Mouse (Mus musculus) intestine, postnatal 0 days (tissue): ENCODE results near the gene Aco2. TPM values are rescaled to one million over a fixed set of nuclear protein-coding genes. Genes with fewer than 3 reads are reported as not detected.
A peak's percentile ranks its signal among the peaks of the same experiment; 100 is the strongest.

Experiments
- ATAC-seq: fragments of 200-750 bp; cut with Nextera tagmentation; 2 replicates; pipeline ENCODE4 v1.8.0; 2017; ENCODE audit warnings: mild to moderate bottlenecking, moderate TSS enrichment, moderate library complexity
- H3K27ac ChIP-seq: fragments of 300-500 bp; sonication (generic); 2 replicates; pipeline ENCODE4 v1.5.1; 2014; ENCODE audit warnings: mild to moderate bottlenecking, low read depth, low read length, moderate library complexity
- H3K27me3 ChIP-seq: fragments of 300-500 bp; sonication (generic); replicated peaks from 2 replicates; pipeline ENCODE4 v1.6.1; 2014; ENCODE audit warnings: low read length, mixed read lengths; ENCODE audit not compliant: control insufficient read depth, insufficient read depth
- H3K36me3 ChIP-seq: fragments of 300-500 bp; sonication (generic); 2 replicates; pipeline ENCODE4 v1.6.1; 2014; ENCODE audit warnings: mild to moderate bottlenecking, moderate library complexity; ENCODE audit not compliant: control insufficient read depth, insufficient read depth
- H3K4me1 ChIP-seq: fragments of 300-500 bp; sonication (generic); replicated peaks from 2 replicates; pipeline ENCODE4 v1.6.1; 2014; ENCODE audit warnings: antibody characterized with exemption, low read length, mixed read lengths; ENCODE audit not compliant: control insufficient read depth, insufficient read depth
- H3K4me2 ChIP-seq: fragments of 300-500 bp; sonication (generic); replicated peaks from 2 replicates; pipeline ENCODE4 v1.6.1; 2014; ENCODE audit warnings: low read depth, mild to moderate bottlenecking, moderate library complexity
- H3K4me3 ChIP-seq: fragments of 300-500 bp; sonication (generic); 2 replicates; pipeline ENCODE4 v1.5.1; 2014; ENCODE audit warnings: low read depth, low read length
- H3K9ac ChIP-seq: fragments of 300-500 bp; sonication (generic); 2 replicates; pipeline ENCODE4 v1.6.1; 2014; ENCODE audit warnings: mild to moderate bottlenecking, low read depth, low read length
- H3K9me3 ChIP-seq: fragments of 300-500 bp; sonication (generic); 2 replicates; pipeline ENCODE4 v1.6.1; 2016; ENCODE audit warnings: mixed run types; ENCODE audit not compliant: control insufficient read depth
- CTCF ChIP-seq: sonication (generic); IDR thresholded peaks from 2 replicates; pipeline ENCODE4 v1.5.1; 2016; ENCODE audit warnings: low read depth, mild to moderate bottlenecking, control low read depth, antibody characterized with exemption, moderate library complexity
- WGBS: fragments of 180-500 bp; shearing (Covaris S2); extraction: QIAGEN DNeasy Blood & Tissue Kit; methylation state at CpG from one replicate; pipeline ENCODE4 v1.1.7; 2014; 5-methylcytosine and 5-hydroxymethylcytosine counted together
- polyA plus RNA-seq: library from polyadenylated mRNA; unstranded; fragments of >200 nt; fragmentation: Nextera tagmentation; extraction: Ambion mirVana; gene quantifications from 2 replicates; pipeline ENCODE4 v1.2.1, GENCODE M21; 2015

The Aco2 gene
- polyA plus RNA-seq, 1 experiment from 2014 or later, result 209 TPM

- no peaks in the 10 kb centered on the region for H3K4me1 ChIP-seq
- no peak for TF ChIP-seq CTCF
- no peak overlapping the region for H3K27ac ChIP-seq
- H3K9me3 ChIP-seq, result no peaks in the 10 kb centered on the region
- H3K27me3 ChIP-seq, result peaks cover 2% of the 10 kb centered on the region; the same call in 1 of the 2 replicates
- no peak overlapping the region for H3K4me3 ChIP-seq
- no peak overlapping the region for H3K9ac ChIP-seq
- no peaks in the 10 kb centered on the region for H3K36me3 ChIP-seq
- H3K4me2 ChIP-seq, result no peak overlapping the region
- 27% methylated on average over 9 of the region's 9 CpGs for WGBS
- ATAC-seq, result no peak
These were observed 71.2 kb downstream of the Aco2 start for GRCm38 (mm10) chr15:81943176-81943749.

GRCm38 (mm10) chr15:81949076-81949475 is 77.0 kb downstream of the Aco2 start:
- H3K9ac ChIP-seq, result no peak overlapping the region
- no peaks in the 10 kb centered on the region for H3K27me3 ChIP-seq
- H3K9me3 ChIP-seq, result no peaks in the 10 kb centered on the region
- no peak for TF ChIP-seq CTCF
- no peaks in the 10 kb centered on the region for H3K4me1 ChIP-seq
- no peak overlapping the region for H3K4me3 ChIP-seq
- ATAC-seq, result no peak
- H3K36me3 ChIP-seq, result 0 out of 2 replicates have a peak, but pooled peaks cover 8% of the 10 kb centered on the region
- H3K27ac ChIP-seq, result no peak overlapping the region
- H3K4me2 ChIP-seq, result no peak overlapping the region
- WGBS, result 86% methylated on average over 10 of the region's 10 CpGs

- Histone ChIP-seq H3K4me3 (no peak overlapping the region), H3K36me3 (0 out of 2 replicates have a peak, but pooled peaks cover 8% of the 10 kb centered on the region), H3K4me2 (no peak overlapping the region), H3K27me3 (no peaks in the 10 kb centered on the region), H3K9ac (no peak overlapping the region), H3K4me1 (no peaks in the 10 kb centered on the region), H3K27ac (no peak overlapping the region), H3K9me3 (no peaks in the 10 kb centered on the region)
- no peak for TF ChIP-seq CTCF
- 64% methylated on average over 11 of the region's 11 CpGs for WGBS
- ATAC-seq, result peak; percentile 51
These were observed 77.5 kb downstream of the Aco2 start for GRCm38 (mm10) chr15:81949476-81950131.

GRCm38 (mm10) chr15:81950716-81951115 is 78.6 kb downstream of the Aco2 start:
- 85% methylated on average over 5 of the region's 5 CpGs for WGBS
- Histone ChIP-seq H3K4me3 (no peak overlapping the region), H3K4me2 (no peak overlapping the region), H3K9me3 (no peaks in the 10 kb centered on the region), H3K36me3 (0 out of 2 replicates have a peak, but pooled peaks cover 12% of the 10 kb centered on the region), H3K27me3 (no peaks in the 10 kb centered on the region), H3K9ac (no peak overlapping the region), H3K4me1 (no peaks in the 10 kb centered on the region), H3K27ac (no peak overlapping the region)
- no peak for ATAC-seq
- TF ChIP-seq CTCF, result no peak

- no peak overlapping the region for H3K4me3 ChIP-seq
- no peak overlapping the region for H3K9ac ChIP-seq
- no peak for ATAC-seq
- H3K27me3 ChIP-seq, result no peaks in the 10 kb centered on the region
- 86% methylated on average over 9 of the region's 9 CpGs for WGBS
- 0 out of 2 replicates have a peak, but pooled peaks have one; percentile 2 for TF ChIP-seq CTCF
- H3K4me2 ChIP-seq, result no peak overlapping the region
- H3K27ac ChIP-seq, result no peak overlapping the region
- H3K4me1 ChIP-seq, result no peaks in the 10 kb centered on the region
- H3K9me3 ChIP-seq, result no peaks in the 10 kb centered on the region
- H3K36me3 ChIP-seq, result 0 out of 2 replicates have a peak, but pooled peaks cover 12% of the 10 kb centered on the region
These were observed 79.0 kb downstream of the Aco2 start for GRCm38 (mm10) chr15:81951159-81951558.

- no peaks in the 10 kb centered on the region for H3K27me3 ChIP-seq
- TF ChIP-seq CTCF, result no peak
- no peak overlapping the region for H3K4me2 ChIP-seq
- H3K9me3 ChIP-seq, result no peaks in the 10 kb centered on the region
- H3K9ac ChIP-seq, result no peak overlapping the region
- H3K27ac ChIP-seq, result no peak overlapping the region
- WGBS, result 95% methylated on average over 4 of the region's 4 CpGs
- no peak overlapping the region for H3K4me3 ChIP-seq
- H3K4me1 ChIP-seq, result no peaks in the 10 kb centered on the region
- H3K36me3 ChIP-seq, result peaks cover 12% of the 10 kb centered on the region; the same call in 1 of the 2 replicates
- no peak for ATAC-seq
These were observed 80.2 kb downstream of the Aco2 start for GRCm38 (mm10) chr15:81952310-81952709.
